Mouse (Mus musculus): ENCODE measurements around the gene Chmp6.

The Chmp6 gene

GRCm38 (mm10) chr11:119937772-119938502 is 24.7 kb downstream of the Chmp6 start:
- DNase-seq (ENCODE audit: low read depth, low spot score): no peak

DNA sequence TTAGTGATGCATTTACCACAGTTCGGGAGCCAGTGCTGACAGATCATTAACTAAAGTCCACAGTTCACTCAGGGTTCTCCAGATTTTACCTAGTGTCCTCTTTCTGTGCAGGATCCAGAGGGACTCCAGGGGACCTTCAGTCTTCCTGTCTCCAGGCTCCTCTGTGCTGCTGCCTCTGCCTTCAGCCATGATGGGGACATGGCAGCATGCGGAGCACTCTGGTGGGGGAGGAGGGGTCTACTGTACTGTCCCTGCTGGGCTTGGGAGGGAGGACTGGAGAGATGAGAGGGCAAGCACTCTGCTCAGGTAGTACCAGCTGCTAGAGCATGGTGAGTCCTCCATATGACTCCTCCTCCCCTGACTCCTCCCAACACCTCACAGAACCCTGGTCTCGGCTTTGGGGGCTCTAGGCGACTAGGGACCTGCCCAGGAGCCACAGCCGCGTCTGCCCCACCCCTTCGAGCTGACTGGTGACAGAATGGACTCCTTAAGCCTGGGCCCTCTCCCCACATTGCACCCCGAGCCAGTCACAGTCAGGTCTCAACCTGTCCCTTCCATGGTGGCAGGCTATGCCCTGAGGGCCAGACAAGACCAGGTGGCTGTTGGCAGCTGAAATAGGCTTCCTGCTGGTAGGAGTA is 26.0 kb downstream of the Chmp6 start:
- no peak for DNase-seq (ENCODE audit: low read depth, low spot score)

GRCm38 (mm10) chr11:119939711-119940106 is 26.5 kb downstream of the Chmp6 start:
- DNase-seq (ENCODE audit: low read depth, low spot score): no peak

DNA sequence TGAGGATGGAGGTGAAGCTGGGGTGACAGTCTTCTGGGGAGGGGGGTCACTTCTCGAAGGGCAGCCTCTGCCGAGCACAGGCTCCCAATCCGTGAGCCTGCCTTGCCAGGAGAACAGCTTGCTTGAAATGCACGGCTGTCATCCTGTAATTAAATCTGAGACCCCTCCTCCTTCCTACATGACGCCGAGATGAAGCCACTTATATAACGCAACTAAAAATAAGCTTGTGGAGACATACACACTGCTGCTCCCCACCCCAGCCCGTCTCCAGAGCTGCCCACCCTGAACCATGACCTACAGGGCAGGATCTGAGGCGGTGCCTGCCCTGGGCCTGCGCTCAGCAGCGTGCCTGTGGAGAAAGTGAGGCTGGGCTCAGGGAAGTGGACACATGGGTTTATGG is 26.9 kb downstream of the Chmp6 start:
- DNase-seq (ENCODE audit: low read depth, low spot score): no peak

GRCm38 (mm10) chr11:119941794-119942193 is 28.6 kb downstream of the Chmp6 start:
- no peak for DNase-seq (ENCODE audit: low read depth, low spot score)

GRCm38 (mm10) chr11:119942201-119942726 is 29.0 kb downstream of the Chmp6 start:
- peak; percentile 80 for DNase-seq (ENCODE audit: low read depth, low spot score)

DNA sequence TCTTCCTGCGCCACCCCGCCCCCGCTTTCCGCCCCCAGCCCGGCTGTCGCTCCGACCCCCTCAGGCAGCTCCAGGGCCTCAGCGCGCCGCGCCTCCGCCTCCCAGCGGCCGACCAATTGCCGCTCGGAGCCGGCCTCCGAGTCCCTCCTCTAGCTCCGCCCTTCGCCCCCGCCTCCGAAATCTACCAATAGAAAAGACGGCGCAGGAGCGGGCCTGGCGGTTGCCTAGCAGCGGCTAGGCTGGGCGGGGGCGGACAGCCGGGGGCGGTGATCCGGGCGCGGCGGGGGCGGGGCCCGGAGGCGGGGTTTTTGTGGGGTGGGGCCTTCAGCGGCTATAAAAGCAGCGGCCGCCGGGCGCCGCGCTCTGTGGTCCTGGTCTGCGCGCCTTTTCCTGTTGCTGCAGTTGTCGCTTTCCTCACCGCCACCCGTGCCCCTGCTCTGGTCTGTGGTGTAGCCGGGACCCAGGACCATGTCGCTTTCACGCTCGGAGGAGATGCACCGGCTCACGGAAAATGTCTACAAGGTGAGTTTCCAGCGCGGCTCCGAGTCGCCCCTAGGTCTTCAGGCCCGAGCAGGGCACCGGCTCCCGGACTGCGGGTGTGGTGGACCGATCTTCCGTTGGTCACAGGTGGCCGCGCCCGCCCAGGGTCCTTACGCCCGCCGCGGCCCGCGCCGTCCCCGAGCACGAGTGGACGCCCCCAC is 29.6 kb downstream of the Chmp6 start, which contains the start of gene Baiap2:
TSS of gene Baiap2 (plus strand) at position 37 of the 701 bp plus-strand sequence.
- peak; percentile 98 for DNase-seq (ENCODE audit: low read depth, low spot score)

GRCm38 (mm10) chr11:119943428-119943988 is 30.3 kb downstream of the Chmp6 start:
- DNase-seq (ENCODE audit: low read depth, low spot score): no peak

DNA sequence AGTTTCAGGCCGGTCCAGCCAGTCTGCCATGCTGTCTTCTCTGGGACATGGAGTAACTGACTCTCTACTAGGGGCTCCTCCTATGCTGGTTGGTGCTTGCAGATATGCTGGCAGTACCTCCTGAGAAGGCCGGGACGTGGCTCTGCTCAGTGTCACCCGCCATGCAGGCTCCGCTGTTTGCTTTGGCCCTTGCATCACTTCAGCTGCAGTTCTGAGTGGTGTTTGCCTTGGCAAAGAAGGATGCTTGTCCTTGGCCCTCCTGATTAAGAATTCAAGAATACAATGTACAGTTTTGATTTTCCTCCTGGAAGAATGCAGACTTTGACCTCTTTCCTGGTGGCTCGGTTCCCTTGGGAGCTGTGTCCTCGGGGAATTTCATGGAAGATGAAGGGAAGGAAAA is 32.1 kb downstream of the Chmp6 start:
- DNase-seq (ENCODE audit: low read depth, low spot score): no peak

DNA sequence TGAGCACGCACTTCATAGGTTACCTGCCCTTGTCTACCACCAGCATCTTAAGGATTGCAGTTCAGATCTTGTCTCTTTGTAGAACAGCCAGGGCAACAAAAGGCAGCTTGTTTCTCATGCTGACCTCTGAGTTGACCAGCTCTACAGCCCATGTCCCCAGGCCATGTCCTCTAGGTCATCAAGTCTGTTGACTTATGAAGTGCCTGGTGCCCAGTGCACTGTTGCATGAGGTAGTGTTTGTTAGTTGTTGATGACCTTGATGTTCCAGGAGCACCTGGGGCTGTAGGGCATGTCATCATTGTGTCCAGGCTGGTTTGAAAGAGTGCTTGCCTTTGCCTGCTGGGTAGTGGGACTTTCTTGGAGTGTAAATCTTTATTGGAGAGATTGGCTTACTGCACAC is 34.2 kb downstream of the Chmp6 start:
- no peak for DNase-seq (ENCODE audit: low read depth, low spot score)

DNA sequence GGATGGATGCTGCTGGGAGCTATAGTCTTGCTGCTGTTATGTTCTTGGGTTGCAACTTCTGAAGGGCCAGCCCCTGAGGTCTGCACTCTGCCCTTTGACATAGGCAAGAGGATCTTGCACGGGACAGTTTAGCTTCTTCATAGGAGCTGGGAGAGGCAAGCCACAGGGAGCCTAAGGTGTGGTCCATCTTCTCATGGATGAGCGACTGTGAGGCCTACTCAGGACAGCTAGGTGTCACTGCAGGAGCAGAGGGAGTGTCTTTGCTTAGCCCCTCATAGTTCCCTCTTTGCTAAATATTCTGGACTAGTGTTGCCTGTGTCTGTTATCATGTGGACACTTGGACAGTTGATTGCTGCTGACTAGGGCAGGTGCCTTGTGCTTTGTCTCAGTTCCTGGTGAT is 34.7 kb downstream of the Chmp6 start:
- DNase-seq (ENCODE audit: low read depth, low spot score): no peak

DNA sequence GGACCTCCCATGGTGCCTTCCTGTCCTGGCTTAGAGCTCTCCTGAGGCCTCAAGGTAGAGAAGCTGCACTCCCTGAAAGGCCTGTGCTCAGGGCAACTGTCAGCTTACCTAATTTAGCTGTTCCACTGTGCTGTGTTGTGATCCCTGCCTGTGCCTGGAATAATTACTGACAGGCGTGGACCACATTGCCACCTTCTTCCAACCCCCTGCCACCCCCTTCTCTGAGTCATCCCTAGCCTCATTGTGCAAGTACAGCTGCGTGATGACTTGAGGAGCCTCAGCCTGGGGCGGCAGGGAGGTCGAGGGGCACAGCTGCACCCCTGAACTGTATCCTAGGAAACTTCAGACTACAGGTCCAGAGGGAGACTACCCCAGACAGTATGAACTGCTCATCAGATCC is 35.1 kb downstream of the Chmp6 start:
- DNase-seq (ENCODE audit: low read depth, low spot score): no peak

GRCm38 (mm10) chr11:119948803-119949202 is 35.6 kb downstream of the Chmp6 start:
- DNase-seq (ENCODE audit: low read depth, low spot score): no peak

GRCm38 (mm10) chr11:119950535-119950934 is 37.3 kb downstream of the Chmp6 start:
- no peak for DNase-seq (ENCODE audit: low read depth, low spot score)

- DNase-seq (ENCODE audit: low read depth, low spot score): no peak
Measured at GRCm38 (mm10) chr11:119951326-119951725, 38.1 kb downstream of the Chmp6 start.

- no peak for DNase-seq (ENCODE audit: low read depth, low spot score)
Measured at GRCm38 (mm10) chr11:119952429-119953224, 39.4 kb downstream of the Chmp6 start.

DNA sequence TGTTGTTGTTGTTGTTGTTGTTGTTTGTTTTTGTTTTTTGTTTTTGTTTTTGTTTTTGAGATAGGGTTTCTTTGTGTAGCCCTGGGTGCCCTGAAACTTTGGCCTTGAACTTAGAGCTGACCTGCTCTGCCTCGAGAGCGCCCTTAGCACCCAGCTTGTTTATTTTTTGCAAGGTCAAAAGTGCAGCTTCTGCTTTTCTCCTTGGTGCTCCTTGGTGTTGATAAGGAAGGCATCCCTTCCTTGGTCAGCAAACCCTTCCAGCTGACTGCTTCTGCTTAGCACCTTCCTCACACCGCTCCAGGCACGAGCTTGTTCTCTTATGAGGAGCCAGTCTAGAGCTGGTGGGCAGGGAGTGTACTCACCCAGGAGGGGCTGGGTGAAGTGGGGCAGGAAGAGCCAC is 41.0 kb downstream of the Chmp6 start:
- no peak for DNase-seq (ENCODE audit: low read depth, low spot score)

DNA sequence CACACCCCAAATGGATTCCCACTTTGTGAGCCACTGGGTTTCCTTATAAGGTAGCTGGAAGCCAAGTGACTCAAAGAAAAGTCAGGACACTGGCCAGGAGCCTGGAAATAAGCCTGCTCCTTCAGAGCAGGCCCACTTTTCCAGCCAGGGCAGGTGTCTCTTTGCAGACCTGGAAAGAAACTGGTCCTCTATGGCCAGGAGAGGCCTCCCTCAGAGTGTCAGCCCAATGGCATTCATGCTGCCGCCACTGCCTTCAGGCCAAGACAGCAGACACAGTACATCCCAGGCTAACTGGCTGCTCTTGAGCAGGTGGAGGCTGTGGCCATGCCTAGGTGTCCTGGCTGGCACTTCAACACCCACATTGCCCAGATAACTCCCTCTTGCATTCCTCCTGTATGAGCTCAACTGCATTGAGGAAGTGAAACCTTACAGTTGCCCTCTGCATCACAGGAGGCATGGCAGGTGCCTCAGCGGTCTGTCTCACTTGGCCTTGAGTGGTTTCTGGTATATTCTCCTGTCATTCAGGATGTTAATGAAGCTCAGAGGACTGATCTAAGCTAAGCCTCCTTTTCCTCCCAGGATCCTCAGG is 41.6 kb downstream of the Chmp6 start:
- DNase-seq (ENCODE audit: low read depth, low spot score): no peak

DNA sequence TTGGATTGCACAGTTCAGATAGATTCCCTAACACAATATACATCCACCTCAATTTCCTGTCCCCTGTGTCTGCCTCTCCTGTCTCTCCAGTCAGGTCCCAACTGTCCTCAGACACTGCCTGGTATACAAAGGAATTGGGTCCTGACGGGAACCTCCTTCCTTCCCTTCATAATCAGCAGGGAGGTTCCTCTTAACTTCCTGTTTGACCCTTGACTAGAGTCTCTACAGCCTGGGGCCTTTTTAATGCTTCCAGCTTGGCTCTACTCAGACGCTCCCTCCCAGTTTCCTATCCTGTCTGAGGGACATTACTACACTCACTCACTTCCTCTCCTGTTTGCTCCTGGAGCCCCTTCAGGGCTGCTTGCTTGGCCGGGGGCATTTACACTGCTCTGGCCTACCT is 42.2 kb downstream of the Chmp6 start:
- DNase-seq (ENCODE audit: low read depth, low spot score): no peak

DNA sequence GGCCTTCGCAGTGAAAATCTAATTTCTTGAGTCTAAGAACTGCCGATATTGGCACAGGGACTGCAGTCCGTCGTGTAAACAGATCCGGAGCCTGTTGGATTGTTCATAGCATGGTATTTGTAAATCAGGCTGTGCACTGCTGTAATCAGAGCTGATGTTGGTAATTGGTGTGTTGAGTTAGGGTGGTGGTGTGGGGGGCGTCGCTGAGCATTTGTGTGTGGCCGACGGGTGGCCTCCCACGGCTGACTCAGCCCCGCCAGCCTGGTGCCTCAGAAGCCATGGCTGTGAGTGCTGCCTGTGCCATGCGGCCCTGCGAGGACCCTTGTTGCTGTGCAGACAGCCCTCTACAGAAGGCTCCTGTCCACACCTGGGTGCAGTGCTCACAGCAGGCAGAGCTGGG is 43.3 kb downstream of the Chmp6 start:
- no peak for DNase-seq (ENCODE audit: low read depth, low spot score)

DNA sequence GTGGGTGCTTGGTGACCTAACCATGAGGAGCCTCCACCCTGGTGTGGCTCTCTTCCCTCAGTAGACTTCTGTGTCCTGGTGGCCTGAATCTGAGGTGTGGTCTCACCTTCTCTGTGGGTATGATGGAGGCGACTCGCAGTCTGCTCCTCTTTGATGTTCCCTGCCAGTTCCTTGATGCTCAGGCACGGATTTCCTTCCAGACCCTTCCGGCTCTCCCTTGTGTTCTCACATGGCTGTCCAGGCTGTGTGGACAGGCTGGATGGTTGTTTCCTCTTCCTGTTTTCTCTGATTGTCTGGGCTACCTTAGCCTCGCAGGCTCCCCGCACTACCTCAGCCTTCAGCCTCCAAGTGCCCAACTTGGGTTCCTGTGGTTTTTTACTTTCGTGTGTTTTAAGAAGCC is 45.6 kb downstream of the Chmp6 start:
- no peak for DNase-seq (ENCODE audit: low read depth, low spot score)
